Mouse (Mus musculus) limb, embryonic 11.5 days (tissue): ENCODE results near the gene Cth. TPM values are rescaled to one million over a fixed set of nuclear protein-coding genes. Genes with fewer than 3 reads are reported as not detected.

Experiments used
- ATAC-seq: fragments of 200-750 bp; cut with Nextera tagmentation; 2 replicates; pipeline ENCODE4 v1.8.0; 2017; ENCODE audit warnings: low read depth; ENCODE audit not compliant: insufficient number of reproducible peaks, low FRiP score, low TSS enrichment
- DNase-seq: peaks from one replicate; pipeline ENCODE4 v3.0.0-alpha.2; 2015; ENCODE audit warnings: low spot score
- H3K27ac ChIP-seq: fragments of 300-500 bp; sonication (generic); replicated peaks from 2 replicates; pipeline ENCODE4 v1.5.1; 2014; ENCODE audit warnings: low read depth, mild to moderate bottlenecking, low read length
- H3K27me3 ChIP-seq: fragments of 300-500 bp; sonication (generic); 2 replicates; pipeline ENCODE4 v1.6.1; 2014; ENCODE audit warnings: mild to moderate bottlenecking, low read length, mixed read lengths; ENCODE audit not compliant: control insufficient read depth, insufficient read depth
- H3K36me3 ChIP-seq: fragments of 300-500 bp; sonication (generic); 2 replicates; pipeline ENCODE4 v1.6.1; 2014; ENCODE audit warnings: mild to moderate bottlenecking, low read length, moderate library complexity, mixed read lengths; ENCODE audit not compliant: control insufficient read depth, insufficient read depth
- H3K4me1 ChIP-seq: fragments of 300-500 bp; sonication (generic); 2 replicates; pipeline ENCODE4 v1.6.1; 2014; ENCODE audit warnings: low read length, mixed read lengths; ENCODE audit not compliant: control insufficient read depth, insufficient read depth
- H3K4me2 ChIP-seq: fragments of 300-500 bp; sonication (generic); 2 replicates; pipeline ENCODE4 v1.6.1; 2014; ENCODE audit warnings: low read depth, mild to moderate bottlenecking, moderate library complexity; ENCODE audit not compliant: severe bottlenecking
- H3K4me3 ChIP-seq: fragments of 300-500 bp; sonication (generic); 2 replicates; pipeline ENCODE4 v1.5.1; 2014; ENCODE audit warnings: low read depth, low read length
- H3K9ac ChIP-seq: fragments of 300-500 bp; sonication (generic); 2 replicates; pipeline ENCODE4 v1.6.1; 2014; ENCODE audit warnings: mild to moderate bottlenecking, low read length
- H3K9me3 ChIP-seq: fragments of 300-500 bp; sonication (generic); 2 replicates; pipeline ENCODE4 v1.6.1; 2016; ENCODE audit warnings: low read length; ENCODE audit not compliant: control insufficient read depth
- WGBS: fragments of 180-500 bp; shearing (Covaris S2); extraction: QIAGEN DNeasy Blood & Tissue Kit; methylation state at CpG from one replicate; pipeline ENCODE4 v1.1.7; 2014; 5-methylcytosine and 5-hydroxymethylcytosine counted together
- polyA plus RNA-seq: library from polyadenylated mRNA; unstranded; fragments of >200 nt; fragmentation: Nextera tagmentation; extraction: Ambion mirVana; gene quantifications from 2 replicates; pipeline ENCODE4 v1.2.1, GENCODE M21; 2014

The Cth gene
- polyA plus RNA-seq, 1 experiment from 2014 or later, result 26.0 TPM

DNA sequence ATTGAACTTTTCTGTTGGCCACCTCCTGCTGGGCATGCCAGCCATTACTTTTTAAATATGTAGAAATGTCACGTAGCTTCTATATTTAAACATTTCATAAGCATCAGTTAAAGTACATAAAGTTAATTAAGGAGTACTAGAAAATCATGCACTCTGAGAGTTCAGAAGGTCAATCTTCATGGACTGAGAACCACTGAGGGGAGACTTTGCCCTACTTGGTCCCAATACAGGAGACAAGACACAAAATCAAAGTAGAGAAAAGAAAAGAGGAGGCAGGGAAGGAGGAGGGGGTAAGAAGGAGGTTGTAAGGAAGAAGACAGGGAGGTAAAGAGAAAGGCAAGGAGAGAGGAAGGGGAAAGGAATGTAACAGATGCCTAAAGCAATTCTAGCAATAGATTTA is 24.9 kb downstream of the Cth start:
- H3K4me1 ChIP-seq, result no peaks in the 10 kb centered on the region
- no peak overlapping the region for H3K9ac ChIP-seq
- 92% methylated on average over 1 of the region's 1 CpGs for WGBS
- H3K4me2 ChIP-seq, result no peak overlapping the region
- no peak overlapping the region for H3K4me3 ChIP-seq
- DNase-seq (no peak), ATAC-seq (no peak)
- H3K27me3 ChIP-seq, result no peaks in the 10 kb centered on the region
- H3K27ac ChIP-seq, result no peak overlapping the region
- no peaks in the 10 kb centered on the region for H3K36me3 ChIP-seq
- H3K9me3 ChIP-seq, result no peaks in the 10 kb centered on the region

DNA sequence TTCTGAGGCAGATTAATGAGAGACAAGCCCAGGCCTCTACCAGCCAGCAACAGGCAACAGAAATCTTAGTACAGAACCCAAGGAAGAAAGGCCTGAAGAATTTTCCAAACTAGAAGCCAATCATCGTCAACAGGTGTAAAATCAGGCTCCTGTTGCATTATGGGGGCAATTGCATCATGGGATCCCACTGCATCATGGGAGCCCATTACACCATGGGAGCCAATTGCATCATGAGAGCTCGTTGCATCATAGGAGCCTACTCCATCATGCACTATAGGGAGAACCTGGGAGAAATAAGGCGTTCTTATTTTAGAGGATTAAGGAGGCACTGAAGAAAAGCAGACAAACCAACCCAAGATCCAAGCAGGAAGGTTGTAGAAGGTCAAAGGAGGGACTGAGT is 27.2 kb downstream of the Cth start:
- ATAC-seq (no peak), DNase-seq (no peak)
- Histone ChIP-seq H3K4me2 (no peak overlapping the region), H3K9me3 (no peaks in the 10 kb centered on the region), H3K27me3 (no peaks in the 10 kb centered on the region), H3K4me3 (no peak overlapping the region), H3K9ac (no peak overlapping the region), H3K27ac (no peak overlapping the region), H3K4me1 (no peaks in the 10 kb centered on the region), H3K36me3 (no peaks in the 10 kb centered on the region)
- 91% methylated on average over 3 of the region's 3 CpGs for WGBS

GRCm38 (mm10) chr3:157891819-157892218 is 33.1 kb downstream of the Cth start:
- Histone ChIP-seq H3K4me1 (no peaks in the 10 kb centered on the region), H3K36me3 (no peaks in the 10 kb centered on the region), H3K9ac (no peak overlapping the region), H3K4me3 (no peak overlapping the region), H3K9me3 (no peaks in the 10 kb centered on the region), H3K4me2 (no peak overlapping the region), H3K27me3 (no peaks in the 10 kb centered on the region), H3K27ac (no peak overlapping the region)
- ATAC-seq, result no peak
- no peak for DNase-seq

- no peaks in the 10 kb centered on the region for H3K36me3 ChIP-seq
- H3K9me3 ChIP-seq, result no peaks in the 10 kb centered on the region
- no peak overlapping the region for H3K9ac ChIP-seq
- DNase-seq, result no peak
- no peak overlapping the region for H3K27ac ChIP-seq
- H3K4me3 ChIP-seq, result no peak overlapping the region
- no peak for ATAC-seq
- no peak overlapping the region for H3K4me2 ChIP-seq
- 93% methylated on average over 6 of the region's 6 CpGs for WGBS
- H3K27me3 ChIP-seq, result no peaks in the 10 kb centered on the region
- no peaks in the 10 kb centered on the region for H3K4me1 ChIP-seq
Measured at GRCm38 (mm10) chr3:157884081-157884643, 40.7 kb downstream of the Cth start.

DNA sequence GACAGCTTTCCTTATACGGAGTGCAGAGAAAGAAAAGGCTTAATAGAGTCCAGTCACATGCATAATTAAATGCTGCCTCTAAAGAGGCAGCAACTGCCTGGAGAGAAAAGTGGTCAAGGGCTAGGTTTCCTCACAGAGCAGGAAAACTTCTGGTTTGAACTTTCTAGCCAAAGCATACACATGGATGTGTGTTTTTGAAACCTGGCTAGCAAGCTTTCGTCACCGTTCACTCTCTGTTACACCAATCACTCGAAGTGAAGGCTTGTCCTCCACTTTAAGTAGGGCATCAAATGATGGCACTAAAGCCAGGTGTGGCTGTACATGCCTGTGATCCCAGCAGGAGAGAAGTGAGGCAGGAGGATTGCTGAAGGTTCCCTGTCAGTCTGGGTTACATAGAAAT is 41.8 kb downstream of the Cth start:
- no peaks in the 10 kb centered on the region for H3K36me3 ChIP-seq
- no peak for ATAC-seq
- H3K4me1 ChIP-seq, result no peaks in the 10 kb centered on the region
- H3K9ac ChIP-seq, result no peak overlapping the region
- DNase-seq, result no peak
- H3K27ac ChIP-seq, result no peak overlapping the region
- no peaks in the 10 kb centered on the region for H3K9me3 ChIP-seq
- WGBS, result 80% methylated on average over 4 of the region's 4 CpGs
- no peak overlapping the region for H3K4me3 ChIP-seq
- H3K27me3 ChIP-seq, result no peaks in the 10 kb centered on the region
- H3K4me2 ChIP-seq, result no peak overlapping the region

DNA sequence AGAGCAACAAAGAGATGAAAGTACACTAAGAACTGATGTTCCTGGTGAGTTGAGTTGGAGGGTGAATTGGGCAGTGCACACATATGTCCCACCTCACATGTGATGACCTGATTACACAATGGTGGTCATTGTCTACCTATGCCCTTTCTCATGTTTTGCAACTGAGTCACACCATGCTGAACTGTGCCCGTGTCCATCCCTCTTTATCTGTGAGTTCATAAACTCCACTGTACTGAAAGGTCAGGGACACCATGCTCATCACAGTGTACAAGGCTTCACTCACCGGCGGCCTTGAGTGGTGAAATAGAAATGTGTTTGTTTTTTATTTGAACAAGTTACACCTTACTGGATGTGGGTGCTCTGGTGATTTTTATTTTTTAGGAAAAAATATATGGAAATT is 42.9 kb downstream of the Cth start:
- Histone ChIP-seq H3K4me1 (no peaks in the 10 kb centered on the region), H3K4me3 (no peak overlapping the region), H3K9ac (no peak overlapping the region), H3K27ac (no peak overlapping the region), H3K9me3 (no peaks in the 10 kb centered on the region), H3K4me2 (no peak overlapping the region), H3K36me3 (no peaks in the 10 kb centered on the region), H3K27me3 (no peaks in the 10 kb centered on the region)
- DNase-seq, result no peak
- WGBS, result 87% methylated on average over 3 of the region's 3 CpGs
- 0 out of 2 replicates have a peak, but pooled peaks have one; percentile 44 for ATAC-seq

- DNase-seq (no peak), ATAC-seq (no peak)
- no peaks in the 10 kb centered on the region for H3K36me3 ChIP-seq
- no peaks in the 10 kb centered on the region for H3K4me1 ChIP-seq
- H3K4me2 ChIP-seq, result no peak overlapping the region
- H3K27ac ChIP-seq, result no peak overlapping the region
- no peaks in the 10 kb centered on the region for H3K9me3 ChIP-seq
- no peak overlapping the region for H3K4me3 ChIP-seq
- no peaks in the 10 kb centered on the region for H3K27me3 ChIP-seq
- WGBS, result 95% methylated on average over 3 of the region's 3 CpGs
- no peak overlapping the region for H3K9ac ChIP-seq
Measured at GRCm38 (mm10) chr3:157880983-157881382, 43.9 kb downstream of the Cth start.

- no peaks in the 10 kb centered on the region for H3K27me3 ChIP-seq
- no peaks in the 10 kb centered on the region for H3K36me3 ChIP-seq
- no peak overlapping the region for H3K9ac ChIP-seq
- no peak overlapping the region for H3K4me2 ChIP-seq
- no peak for DNase-seq
- H3K27ac ChIP-seq, result no peak overlapping the region
- H3K4me1 ChIP-seq, result no peaks in the 10 kb centered on the region
- no peak for ATAC-seq
- H3K4me3 ChIP-seq, result no peak overlapping the region
- no peaks in the 10 kb centered on the region for H3K9me3 ChIP-seq
Measured at GRCm38 (mm10) chr3:157877847-157878246, 47.0 kb downstream of the Cth start.

DNA sequence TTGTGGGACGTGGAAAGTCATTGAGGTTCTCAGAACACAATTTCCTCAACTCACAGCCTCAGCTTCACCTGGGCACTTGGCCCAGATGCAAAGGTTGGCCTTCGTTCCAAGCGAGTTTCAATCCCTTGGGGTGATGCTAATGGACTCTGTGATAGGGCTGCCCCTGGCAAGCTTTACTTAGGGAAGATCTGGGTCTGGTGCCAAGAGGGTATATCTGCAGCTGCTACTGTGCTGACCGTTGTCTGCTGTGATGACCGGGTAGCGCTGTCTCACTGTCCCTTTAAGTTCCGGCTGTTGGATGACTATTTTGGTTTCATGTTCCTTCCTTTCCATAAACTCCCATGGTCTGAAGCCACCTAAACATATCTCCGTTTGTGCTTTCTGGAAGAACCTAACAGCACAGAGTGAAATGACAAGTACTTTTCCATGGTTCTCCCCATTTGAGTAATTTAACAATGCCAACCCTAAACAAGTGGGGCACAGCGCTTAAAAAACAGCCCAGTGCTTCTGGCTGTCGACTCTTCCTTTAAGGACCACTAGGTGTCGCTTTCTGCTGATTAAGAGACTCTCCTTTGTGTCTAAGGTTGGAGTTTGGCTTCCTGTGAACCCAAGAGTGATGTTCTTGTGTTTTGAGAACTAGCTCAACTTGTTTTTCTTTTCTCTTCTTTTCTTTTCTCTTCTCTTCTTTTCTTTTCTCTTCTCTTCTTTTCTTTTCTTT is 48.3 kb downstream of the Cth start:
- Histone ChIP-seq H3K27me3 (no peaks in the 10 kb centered on the region), H3K4me3 (no peak overlapping the region), H3K9ac (no peak overlapping the region), H3K4me1 (no peaks in the 10 kb centered on the region), H3K4me2 (no peak overlapping the region), H3K27ac (no peak overlapping the region), H3K36me3 (no peaks in the 10 kb centered on the region), H3K9me3 (no peaks in the 10 kb centered on the region)
- 59% methylated on average over 11 of the region's 11 CpGs for WGBS
- ATAC-seq, result 0 out of 2 replicates have a peak, but pooled peaks have one; percentile 67
- peak; percentile 43 for DNase-seq
